Mouse (Mus musculus): ENCODE results near the gene Cntn5.

Cntn5 gene

DNA sequence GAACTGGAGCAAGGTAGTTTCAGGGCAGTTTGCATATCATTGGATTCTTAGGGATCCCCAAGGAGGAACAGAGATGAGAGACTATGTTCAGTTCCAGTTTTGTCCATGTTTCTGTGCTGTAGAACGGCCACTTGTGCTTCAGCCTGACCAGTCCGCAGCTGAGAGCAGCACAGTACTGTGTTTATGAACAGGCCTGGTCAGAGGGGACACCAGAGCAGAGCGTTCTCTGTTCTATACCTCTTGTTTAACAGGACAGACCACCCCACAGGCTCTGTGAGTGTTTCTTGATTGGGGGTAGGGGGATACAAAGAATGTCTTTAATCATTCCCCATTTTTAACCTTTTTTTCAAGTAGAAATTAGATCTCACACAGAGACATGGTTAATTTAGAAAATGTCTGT is 984.0 kb downstream of the Cntn5 start:
- Histone ChIP-seq H3K36me3 (ENCODE audit: control insufficient read depth, insufficient read depth, low read length, poor library complexity, severe bottlenecking) (no peaks in the 10 kb centered on the region), H3K27me3 (ENCODE audit: control insufficient read depth, insufficient read depth, low read length, poor library complexity, severe bottlenecking) (no peaks in the 10 kb centered on the region)
- no peak for DNase-seq (ENCODE audit: low read depth, low spot score)

DNA sequence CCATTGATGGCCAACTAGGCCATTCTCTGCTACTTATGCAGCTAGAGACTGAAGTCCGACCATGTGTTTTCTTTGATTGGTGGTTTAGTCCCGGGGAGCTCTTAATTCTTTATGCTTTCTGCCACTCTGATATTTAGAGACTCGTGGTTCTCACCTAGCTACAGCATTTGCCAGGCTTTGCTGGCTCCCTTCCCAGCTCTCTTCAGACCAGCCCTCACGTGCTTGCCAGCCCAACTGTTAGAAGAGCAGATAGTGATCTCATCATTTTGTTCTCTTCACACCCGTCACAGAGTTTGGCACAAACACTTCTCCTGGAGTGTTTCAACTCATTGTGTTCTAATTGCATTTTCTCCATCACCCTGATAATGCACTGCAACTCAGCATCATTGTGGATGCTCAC is 1005.5 kb downstream of the Cntn5 start:
- Histone ChIP-seq H3K27me3 (ENCODE audit: control insufficient read depth, insufficient read depth, low read length, poor library complexity, severe bottlenecking) (no peaks in the 10 kb centered on the region), H3K36me3 (ENCODE audit: control insufficient read depth, insufficient read depth, low read length, poor library complexity, severe bottlenecking) (no peaks in the 10 kb centered on the region)
- no peak for DNase-seq (ENCODE audit: low read depth, low spot score)

DNA sequence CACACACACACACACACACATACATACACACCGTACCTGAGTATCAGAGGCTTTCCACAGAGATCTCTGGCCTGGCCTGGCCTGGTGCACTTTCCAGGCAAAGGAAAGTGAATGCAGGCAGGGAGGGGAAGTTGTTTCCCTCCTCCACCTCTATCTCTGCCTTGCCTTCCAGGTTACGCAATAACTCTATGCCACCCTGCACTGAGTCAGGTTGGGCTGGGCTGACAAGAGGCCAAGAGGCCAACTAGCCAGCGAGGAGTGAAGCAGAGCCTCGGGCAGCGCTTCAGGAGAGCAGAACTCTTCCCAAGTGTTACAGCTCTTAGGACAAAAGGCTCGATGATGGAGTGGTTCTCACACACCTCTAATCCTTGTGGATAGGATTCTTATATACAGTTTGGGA is 1018.4 kb downstream of the Cntn5 start:
- DNase-seq (ENCODE audit: low read depth, low spot score) = no peak
- no peaks in the 10 kb centered on the region for H3K36me3 ChIP-seq (ENCODE audit: control insufficient read depth, insufficient read depth, low read length, poor library complexity, severe bottlenecking)
- no peaks in the 10 kb centered on the region; the same call in 1 of the 2 replicates for H3K27me3 ChIP-seq (ENCODE audit: control insufficient read depth, insufficient read depth, low read length, poor library complexity, severe bottlenecking)

DNA sequence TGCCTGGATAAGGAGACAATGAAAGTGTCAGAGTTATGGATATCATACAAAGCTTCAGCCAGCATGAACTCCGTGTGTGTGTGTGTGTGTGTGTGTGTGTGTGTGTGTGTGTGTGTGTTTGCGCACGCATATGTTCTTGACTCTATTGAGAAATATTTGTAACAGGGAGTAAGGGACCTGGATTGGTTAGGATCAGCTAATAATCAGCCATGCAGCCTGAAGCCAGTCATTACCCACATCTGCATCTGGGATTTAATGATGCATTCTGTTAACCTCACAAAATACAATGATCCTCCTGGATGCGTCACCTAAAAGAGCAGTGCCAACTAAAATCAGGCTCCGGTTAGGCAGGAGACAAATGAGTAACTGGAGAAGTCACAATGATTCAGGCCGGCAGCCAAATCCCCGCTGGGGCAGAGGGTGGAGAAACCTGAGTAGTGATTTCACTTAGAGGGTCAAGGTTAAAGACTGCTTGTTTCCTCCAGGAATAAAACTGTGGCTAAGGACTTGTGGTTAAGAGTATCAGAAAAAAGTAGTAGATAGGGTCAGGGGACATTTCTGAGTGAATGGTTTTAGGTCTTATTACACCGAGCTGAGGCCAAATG is 1021.7 kb downstream of the Cntn5 start:
- DNase-seq (ENCODE audit: low read depth, low spot score) = no peak
- no peaks in the 10 kb centered on the region for H3K36me3 ChIP-seq (ENCODE audit: control insufficient read depth, insufficient read depth, low read length, poor library complexity, severe bottlenecking)
- H3K27me3 ChIP-seq (ENCODE audit: control insufficient read depth, insufficient read depth, low read length, poor library complexity, severe bottlenecking) = no peaks in the 10 kb centered on the region; the same call in 1 of the 2 replicates

DNA sequence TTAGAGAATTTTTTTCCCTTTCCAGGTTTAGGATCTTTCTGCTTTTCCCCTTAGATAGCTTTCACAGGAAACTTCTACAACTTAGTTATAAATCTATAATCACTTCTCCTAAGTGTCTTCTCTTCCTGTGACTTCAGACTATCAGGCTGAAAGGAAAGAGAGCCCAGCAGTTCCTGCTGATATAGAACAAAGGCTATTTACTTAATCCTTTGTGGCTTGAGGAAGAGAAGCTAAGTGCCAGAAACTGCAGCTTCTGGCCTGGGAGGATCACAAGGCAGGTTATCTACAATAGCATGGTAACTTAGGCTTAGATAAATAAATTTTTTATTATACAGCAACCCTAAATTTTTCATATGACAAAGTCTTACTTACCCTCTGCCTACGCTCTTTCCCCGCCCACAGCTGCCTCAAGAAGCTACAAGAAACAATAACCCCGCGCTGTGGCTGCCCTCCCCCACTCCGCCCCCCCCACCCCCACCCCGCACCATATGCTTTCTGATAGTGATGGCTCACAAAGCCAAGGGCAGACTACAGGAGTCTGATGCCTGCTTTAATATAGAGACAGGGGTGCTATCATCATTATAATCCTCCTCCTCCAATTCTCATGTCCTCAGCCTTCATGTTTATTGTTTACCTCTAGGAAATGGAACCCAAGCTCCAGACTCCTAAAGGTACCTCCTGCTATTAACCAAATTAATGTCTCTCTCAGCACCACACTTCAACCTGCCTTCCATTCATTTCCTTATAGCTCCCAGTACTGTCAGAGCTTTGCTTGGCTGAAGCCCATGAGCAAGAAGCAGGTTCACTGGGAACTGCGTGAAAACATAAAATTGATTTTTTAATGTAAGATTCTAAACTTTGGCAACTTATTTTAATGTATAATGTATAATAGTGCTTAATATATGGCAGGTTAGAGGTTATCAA is 1032.2 kb downstream of the Cntn5 start:
- H3K27me3 ChIP-seq (ENCODE audit: control insufficient read depth, insufficient read depth, low read length, poor library complexity, severe bottlenecking) = no peaks in the 10 kb centered on the region
- no peak for DNase-seq (ENCODE audit: low read depth, low spot score)
- H3K36me3 ChIP-seq (ENCODE audit: control insufficient read depth, insufficient read depth, low read length, poor library complexity, severe bottlenecking) = no peaks in the 10 kb centered on the region

DNA sequence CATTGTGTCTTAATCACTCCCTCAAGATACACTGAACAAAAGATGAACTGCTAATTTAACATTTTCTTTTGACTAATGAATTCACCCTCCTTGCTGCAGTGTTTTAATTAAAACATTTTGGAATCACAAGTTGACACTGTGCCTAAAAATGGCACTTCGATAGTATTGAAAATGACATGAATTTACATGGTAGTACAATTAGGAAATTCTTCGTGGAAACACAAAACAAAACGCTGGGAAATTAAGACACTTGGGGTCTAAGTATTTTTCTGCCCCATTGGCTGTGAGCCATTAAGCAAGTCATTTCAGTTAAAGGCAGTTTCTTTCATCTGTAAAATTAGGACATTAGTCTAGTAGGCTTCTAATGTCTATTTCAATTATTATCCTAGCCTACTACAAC is 1043.9 kb downstream of the Cntn5 start:
- Histone ChIP-seq H3K27me3 (ENCODE audit: control insufficient read depth, insufficient read depth, low read length, poor library complexity, severe bottlenecking) (no peaks in the 10 kb centered on the region), H3K36me3 (ENCODE audit: control insufficient read depth, insufficient read depth, low read length, poor library complexity, severe bottlenecking) (no peaks in the 10 kb centered on the region)
- DNase-seq (ENCODE audit: low read depth, low spot score) = no peak

DNA sequence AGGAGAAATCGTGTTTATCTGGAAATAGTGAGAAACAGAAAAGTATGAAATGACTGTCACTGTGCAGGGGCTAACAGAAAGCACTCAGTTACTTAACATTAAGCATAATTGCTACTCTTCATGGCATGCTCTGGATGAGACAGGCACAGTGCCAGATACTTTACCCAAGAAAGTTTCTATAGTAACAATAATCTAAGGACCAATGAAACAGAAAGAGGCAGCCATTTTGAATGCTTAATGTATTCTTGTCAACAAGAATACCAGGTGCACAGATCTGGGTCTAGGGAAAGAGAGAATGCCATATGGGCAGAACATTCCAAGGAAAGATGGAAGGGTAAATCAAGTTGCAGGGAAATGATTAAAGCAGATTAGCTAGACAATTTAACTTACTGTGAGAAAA is 1045.3 kb downstream of the Cntn5 start:
- Histone ChIP-seq H3K36me3 (ENCODE audit: control insufficient read depth, insufficient read depth, low read length, poor library complexity, severe bottlenecking) (no peaks in the 10 kb centered on the region), H3K27me3 (ENCODE audit: control insufficient read depth, insufficient read depth, low read length, poor library complexity, severe bottlenecking) (no peaks in the 10 kb centered on the region)
- DNase-seq (ENCODE audit: low read depth, low spot score) = no peak

DNA sequence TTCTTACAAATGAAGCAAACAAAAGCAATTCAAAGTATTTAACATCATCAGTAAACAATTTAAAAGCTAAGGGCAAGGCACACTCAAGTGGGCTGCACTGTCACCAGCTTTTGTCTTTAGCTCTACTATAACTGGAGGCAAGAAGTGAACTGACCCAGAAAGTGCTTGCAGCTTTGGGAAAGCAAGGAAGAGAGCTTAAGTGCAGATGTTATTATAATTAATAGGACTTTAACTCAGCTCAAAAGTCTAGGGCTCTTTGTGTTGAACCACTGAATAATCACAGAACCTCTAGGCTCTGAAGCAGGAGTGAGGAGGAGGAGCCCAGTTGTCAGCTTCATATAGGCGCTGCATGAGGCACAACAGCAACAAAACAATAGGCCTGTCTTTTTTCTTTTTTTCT is 1049.8 kb downstream of the Cntn5 start:
- no peaks in the 10 kb centered on the region for H3K27me3 ChIP-seq (ENCODE audit: control insufficient read depth, insufficient read depth, low read length, poor library complexity, severe bottlenecking)
- DNase-seq (ENCODE audit: low read depth, low spot score) = no peak
- no peaks in the 10 kb centered on the region for H3K36me3 ChIP-seq (ENCODE audit: control insufficient read depth, insufficient read depth, low read length, poor library complexity, severe bottlenecking)

DNA sequence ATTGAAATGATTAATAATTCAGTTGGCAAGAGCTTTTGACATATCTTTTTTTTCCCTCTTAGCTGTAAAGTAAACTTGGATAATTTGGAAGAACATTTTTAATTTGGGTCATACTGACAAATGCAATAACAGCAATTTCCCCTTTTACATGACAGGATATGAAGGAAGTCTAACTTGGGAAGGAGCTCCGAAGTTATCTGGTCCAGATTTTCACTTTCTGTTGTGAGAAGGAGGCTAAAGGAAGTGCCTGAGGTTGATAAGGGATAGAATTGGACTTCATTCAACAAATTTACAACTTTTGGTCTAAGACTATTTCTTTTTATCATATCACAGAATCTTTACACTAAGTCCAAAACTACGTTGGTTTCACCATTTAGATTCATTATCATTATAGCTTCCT is 1074.3 kb downstream of the Cntn5 start:
- Histone ChIP-seq H3K36me3 (ENCODE audit: control insufficient read depth, insufficient read depth, low read length, poor library complexity, severe bottlenecking) (no peaks in the 10 kb centered on the region), H3K27me3 (ENCODE audit: control insufficient read depth, insufficient read depth, low read length, poor library complexity, severe bottlenecking) (no peaks in the 10 kb centered on the region)
- no peak for DNase-seq (ENCODE audit: low read depth, low spot score)

DNA sequence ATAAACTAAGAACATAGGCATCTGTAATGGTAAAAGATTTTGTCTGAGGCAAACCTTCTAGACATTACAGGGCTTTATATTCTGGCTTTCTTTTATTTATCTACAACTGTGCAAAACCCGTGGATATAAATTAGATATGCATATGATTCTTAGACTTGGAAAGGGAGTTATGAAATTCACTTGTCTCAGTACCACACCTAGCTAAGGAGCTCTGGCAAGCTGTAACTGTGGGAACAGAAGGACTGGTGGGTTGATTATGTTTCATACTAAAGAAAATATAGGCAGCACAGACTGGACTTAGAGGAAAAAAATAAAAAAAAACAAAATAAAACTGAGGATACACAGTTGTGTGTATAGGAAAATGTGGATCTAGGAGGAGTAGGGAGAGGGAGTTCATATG is 1084.6 kb downstream of the Cntn5 start:
- Histone ChIP-seq H3K36me3 (ENCODE audit: control insufficient read depth, insufficient read depth, low read length, poor library complexity, severe bottlenecking) (no peaks in the 10 kb centered on the region), H3K27me3 (ENCODE audit: control insufficient read depth, insufficient read depth, low read length, poor library complexity, severe bottlenecking) (no peaks in the 10 kb centered on the region)
- no peak for DNase-seq (ENCODE audit: low read depth, low spot score)

DNA sequence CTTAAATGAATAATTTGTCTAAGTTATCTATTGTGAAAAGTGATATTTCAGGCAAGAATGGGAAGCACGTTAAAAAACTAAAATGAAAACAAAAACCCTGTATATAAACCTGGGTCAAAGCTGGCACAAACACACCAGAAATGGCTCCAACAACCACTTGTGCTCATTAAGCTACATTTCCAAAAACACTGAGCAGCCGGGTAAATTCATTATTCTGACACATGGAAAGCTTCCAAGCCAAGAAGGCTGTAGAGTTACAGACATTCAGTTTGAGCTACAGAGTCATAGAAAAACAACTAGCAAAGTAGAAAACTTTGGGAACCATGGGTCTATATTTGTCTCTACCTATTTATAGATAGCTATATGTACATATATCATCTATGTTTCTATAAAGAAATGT is 1087.1 kb downstream of the Cntn5 start:
- no peak for DNase-seq (ENCODE audit: low read depth, low spot score)
- no peaks in the 10 kb centered on the region for H3K36me3 ChIP-seq (ENCODE audit: control insufficient read depth, insufficient read depth, low read length, poor library complexity, severe bottlenecking)
- H3K27me3 ChIP-seq (ENCODE audit: control insufficient read depth, insufficient read depth, low read length, poor library complexity, severe bottlenecking) = no peaks in the 10 kb centered on the region

DNA sequence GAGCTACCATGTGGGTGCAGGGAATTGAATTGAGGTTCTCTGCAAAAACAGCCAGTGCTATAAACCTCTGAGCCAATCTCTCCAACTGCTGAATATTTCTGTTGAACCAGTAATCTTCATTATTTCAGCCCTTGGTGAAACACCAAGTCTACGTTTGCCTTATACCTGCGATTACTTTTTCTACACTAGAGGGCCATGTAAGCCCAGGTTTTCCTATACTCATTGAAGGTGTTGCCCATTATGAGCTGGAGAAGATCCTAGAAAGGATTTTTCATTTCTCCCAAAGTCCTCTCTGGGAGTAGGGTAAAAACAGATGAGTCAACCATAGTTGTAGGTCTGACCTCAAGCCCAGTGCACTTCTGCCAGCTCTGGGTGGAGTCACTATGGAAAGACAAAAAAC is 1105.0 kb downstream of the Cntn5 start:
- Histone ChIP-seq H3K36me3 (ENCODE audit: control insufficient read depth, insufficient read depth, low read length, poor library complexity, severe bottlenecking) (no peaks in the 10 kb centered on the region), H3K27me3 (ENCODE audit: control insufficient read depth, insufficient read depth, low read length, poor library complexity, severe bottlenecking) (0 out of 2 replicates have a peak, but pooled peaks cover 1% of the 10 kb centered on the region)
- no peak for DNase-seq (ENCODE audit: low read depth, low spot score)

DNA sequence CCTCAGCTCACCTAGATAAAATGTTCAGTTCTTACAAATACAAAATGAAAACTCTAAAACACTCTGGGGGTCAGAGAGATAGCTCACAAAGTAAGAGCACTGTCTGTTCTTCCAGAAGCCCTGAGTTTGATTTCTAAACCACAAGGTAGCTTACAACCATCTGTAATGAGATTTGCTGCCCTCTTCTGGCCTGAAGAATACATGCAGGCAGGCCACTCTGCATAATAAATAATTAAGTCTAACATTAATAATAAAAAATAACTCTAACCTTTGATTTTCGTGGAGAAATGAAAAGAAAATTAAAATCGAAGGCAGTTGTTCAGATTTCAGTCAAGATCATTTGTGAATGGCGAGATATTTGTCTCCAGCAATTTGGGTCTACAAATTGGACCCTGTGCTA is 1120.9 kb downstream of the Cntn5 start:
- Histone ChIP-seq H3K27me3 (ENCODE audit: control insufficient read depth, insufficient read depth, low read length, poor library complexity, severe bottlenecking) (no peaks in the 10 kb centered on the region), H3K36me3 (ENCODE audit: control insufficient read depth, insufficient read depth, low read length, poor library complexity, severe bottlenecking) (no peaks in the 10 kb centered on the region)
- DNase-seq (ENCODE audit: low read depth, low spot score) = no peak

DNA sequence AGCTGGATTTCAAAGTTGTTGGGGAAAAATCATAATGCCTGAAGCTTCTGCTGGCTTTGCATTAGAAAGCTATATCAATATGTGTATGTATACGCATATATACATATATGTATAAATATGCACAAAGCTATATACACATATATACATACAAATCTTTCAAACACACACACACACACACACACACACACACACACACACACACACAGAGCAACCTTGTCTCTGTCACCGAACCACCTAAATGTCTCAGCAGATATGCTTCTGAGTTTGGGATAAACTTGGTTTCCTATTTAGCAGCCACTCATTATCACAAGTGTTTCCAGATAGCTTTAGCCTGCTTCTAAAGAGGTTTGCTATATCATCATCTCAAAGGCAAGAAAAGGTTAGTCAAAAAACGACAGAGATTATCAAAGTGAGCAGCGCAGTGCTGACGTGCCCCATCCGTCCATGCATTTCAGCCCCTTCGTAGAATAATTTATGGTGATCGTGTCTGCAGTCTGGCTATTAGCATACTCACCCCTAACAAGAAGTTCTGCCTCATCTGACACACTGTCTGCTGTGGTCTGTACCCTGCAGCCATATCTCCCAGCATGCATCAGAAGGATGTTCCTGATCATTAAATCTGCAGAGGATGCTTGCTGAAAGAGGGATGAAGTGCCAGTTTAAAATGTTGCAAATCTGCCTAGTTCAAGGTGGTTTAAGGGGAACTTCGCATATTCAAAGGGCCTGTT is 1123.3 kb downstream of the Cntn5 start:
- no peak for DNase-seq (ENCODE audit: low read depth, low spot score)
- no peaks in the 10 kb centered on the region for H3K27me3 ChIP-seq (ENCODE audit: control insufficient read depth, insufficient read depth, low read length, poor library complexity, severe bottlenecking)
- no peaks in the 10 kb centered on the region for H3K36me3 ChIP-seq (ENCODE audit: control insufficient read depth, insufficient read depth, low read length, poor library complexity, severe bottlenecking)

DNA sequence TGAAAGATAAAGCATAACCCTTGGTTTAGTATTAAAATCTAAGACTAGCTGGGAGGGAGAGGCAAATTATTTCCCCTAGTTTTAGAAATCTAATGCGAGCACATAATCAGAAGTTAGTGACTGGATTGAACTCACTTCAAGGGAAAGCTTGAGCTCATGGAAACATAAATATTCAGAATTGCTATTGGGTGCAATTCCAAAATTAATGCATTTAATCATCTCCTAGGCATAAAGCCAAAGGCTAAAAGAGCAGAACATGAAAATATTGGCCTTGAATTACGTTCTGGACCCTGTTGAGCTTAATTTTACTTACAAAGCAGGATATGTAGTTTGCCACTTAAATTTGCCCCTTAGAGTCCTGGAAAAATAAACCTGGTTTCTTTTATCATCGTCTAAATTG is 1124.9 kb downstream of the Cntn5 start:
- H3K27me3 ChIP-seq (ENCODE audit: control insufficient read depth, insufficient read depth, low read length, poor library complexity, severe bottlenecking) = no peaks in the 10 kb centered on the region
- H3K36me3 ChIP-seq (ENCODE audit: control insufficient read depth, insufficient read depth, low read length, poor library complexity, severe bottlenecking) = no peaks in the 10 kb centered on the region
- no peak for DNase-seq (ENCODE audit: low read depth, low spot score)
